Mouse (Mus musculus): ENCODE results near the gene Tbc1d7. TPM values are rescaled to one million over a fixed set of nuclear protein-coding genes. Genes with fewer than 3 reads are reported as not detected.

Gene Tbc1d7
- polyA plus RNA-seq, 1 experiment: 4.0 TPM

GRCm38 (mm10) chr13:43196000-43196399 is 24.7 kb upstream of the Tbc1d7 start:
- Histone ChIP-seq H3K4me3 (ENCODE audit: low read depth, low read length) (no peak overlapping the region), H3K27ac (ENCODE audit: insufficient read depth, low read depth, low read length) (no peak overlapping the region), H3K4me1 (ENCODE audit: control insufficient read depth, insufficient read depth, insufficient read length, low read length) (0 out of 2 replicates have a peak, but pooled peaks cover 3% of the 10 kb centered on the region), H3K27me3 (ENCODE audit: control insufficient read depth, insufficient read depth, low read length) (no peaks in the 10 kb centered on the region), H3K36me3 (ENCODE audit: control insufficient read depth, insufficient read depth, low read length) (no peaks in the 10 kb centered on the region)
- TF ChIP-seq POLR2A (IDR thresholded peaks at IDR 0.05; ENCODE audit: low read depth, low read length) (no peak), CTCF (IDR thresholded peaks at IDR 0.05; ENCODE audit: extremely low read depth, insufficient read length, insufficient replicate concordance, low read depth, low read length) (no peak)
- 23% methylated on average over 7 of the region's 7 CpGs for WGBS

DNA sequence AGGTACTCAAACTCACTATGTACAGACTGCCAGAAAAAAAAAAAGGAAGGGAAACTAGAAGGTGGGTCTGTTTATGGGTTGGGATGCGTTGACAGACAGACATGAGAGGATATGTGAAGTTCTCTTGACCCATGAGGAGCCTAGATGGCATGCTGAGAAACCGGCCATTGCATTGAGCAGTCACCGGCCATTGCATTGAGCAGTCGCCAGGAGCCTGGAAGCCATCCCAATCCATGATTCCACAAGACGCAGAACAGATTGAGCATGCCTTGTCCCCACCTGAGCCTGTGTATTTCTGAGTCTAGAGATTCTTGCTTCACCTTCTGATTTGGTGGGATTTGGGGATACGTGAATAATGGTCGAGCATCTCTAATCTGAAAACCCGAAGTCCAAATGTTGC is 22.6 kb upstream of the Tbc1d7 start:
- TF ChIP-seq POLR2A (IDR thresholded peaks at IDR 0.05; ENCODE audit: low read depth, low read length) (no peak), CTCF (IDR thresholded peaks at IDR 0.05; ENCODE audit: extremely low read depth, insufficient read length, insufficient replicate concordance, low read depth, low read length) (no peak)
- no peak overlapping the region for H3K4me3 ChIP-seq (ENCODE audit: low read depth, low read length)
- H3K36me3 ChIP-seq (ENCODE audit: control insufficient read depth, insufficient read depth, low read length): no peaks in the 10 kb centered on the region
- H3K4me1 ChIP-seq (ENCODE audit: control insufficient read depth, insufficient read depth, insufficient read length, low read length): 0 out of 2 replicates have a peak, but pooled peaks cover 3% of the 10 kb centered on the region
- WGBS: 87% methylated on average over 8 of the region's 8 CpGs
- H3K27ac ChIP-seq (ENCODE audit: insufficient read depth, low read depth, low read length): no peak overlapping the region
- H3K27me3 ChIP-seq (ENCODE audit: control insufficient read depth, insufficient read depth, low read length): no peaks in the 10 kb centered on the region

DNA sequence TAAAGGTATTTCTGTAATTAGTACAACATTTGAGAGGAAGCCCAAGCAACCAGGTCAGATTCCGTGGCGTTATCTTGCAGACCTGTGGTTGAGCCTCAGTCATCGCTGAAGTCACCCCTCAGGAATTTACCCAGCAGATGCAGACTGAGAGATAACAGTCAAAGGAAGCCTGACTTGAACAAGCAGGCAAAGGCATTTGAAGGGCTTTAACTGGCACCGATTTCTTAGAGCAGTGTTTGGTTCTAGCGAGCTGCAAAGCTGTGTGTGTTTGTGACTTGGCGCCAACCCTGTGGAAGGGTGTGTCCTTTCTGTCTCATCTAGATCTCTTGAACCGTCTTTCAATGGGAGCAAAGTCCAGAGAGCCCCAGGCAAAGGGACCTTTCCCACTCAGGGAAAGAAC is 22.0 kb upstream of the Tbc1d7 start:
- Histone ChIP-seq H3K36me3 (ENCODE audit: control insufficient read depth, insufficient read depth, low read length) (no peaks in the 10 kb centered on the region), H3K27me3 (ENCODE audit: control insufficient read depth, insufficient read depth, low read length) (no peaks in the 10 kb centered on the region), H3K27ac (ENCODE audit: insufficient read depth, low read depth, low read length) (no peak overlapping the region), H3K4me1 (ENCODE audit: control insufficient read depth, insufficient read depth, insufficient read length, low read length) (0 out of 2 replicates have a peak, but pooled peaks cover 3% of the 10 kb centered on the region), H3K4me3 (ENCODE audit: low read depth, low read length) (no peak overlapping the region)
- TF ChIP-seq CTCF (IDR thresholded peaks at IDR 0.05; ENCODE audit: extremely low read depth, insufficient read length, insufficient replicate concordance, low read depth, low read length) (no peak), POLR2A (IDR thresholded peaks at IDR 0.05; ENCODE audit: low read depth, low read length) (no peak)
- WGBS: 5% methylated on average over 7 of the region's 7 CpGs

DNA sequence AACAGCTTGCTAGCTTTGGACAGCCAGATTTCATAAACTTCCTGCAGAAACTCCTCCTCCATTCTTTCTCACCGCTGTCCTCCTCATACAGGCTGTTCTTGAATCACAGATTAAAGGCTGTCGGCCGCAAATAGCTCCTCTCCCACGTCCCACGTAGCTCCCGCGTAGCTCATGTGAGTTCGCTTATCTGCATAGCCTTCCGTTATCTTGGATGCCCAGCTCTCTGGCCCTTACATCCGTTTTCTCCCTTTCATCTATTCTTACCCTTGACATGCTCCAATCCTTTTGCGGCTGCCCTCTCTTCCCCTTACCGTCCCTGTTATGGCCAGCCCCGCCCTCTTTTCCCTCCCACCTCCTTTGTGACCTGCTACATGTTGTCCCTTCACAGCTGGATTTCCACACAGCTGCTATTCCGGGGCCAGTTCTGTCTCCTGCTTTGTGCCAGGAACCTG is 20.5 kb upstream of the Tbc1d7 start:
- TF ChIP-seq CTCF (IDR thresholded peaks at IDR 0.05; ENCODE audit: extremely low read depth, insufficient read length, insufficient replicate concordance, low read depth, low read length): no peak
- TF ChIP-seq POLR2A (IDR thresholded peaks at IDR 0.05; ENCODE audit: low read depth, low read length): no peak
- WGBS: 2% methylated on average over 14 of the region's 14 CpGs
- Histone ChIP-seq H3K36me3 (ENCODE audit: control insufficient read depth, insufficient read depth, low read length) (no peaks in the 10 kb centered on the region), H3K4me3 (ENCODE audit: low read depth, low read length) (0 out of 2 replicates have a peak overlapping the region, but pooled peaks have one; percentile 12), H3K27ac (ENCODE audit: insufficient read depth, low read depth, low read length) (no peak overlapping the region), H3K4me1 (ENCODE audit: control insufficient read depth, insufficient read depth, insufficient read length, low read length) (0 out of 2 replicates have a peak, but pooled peaks cover 3% of the 10 kb centered on the region), H3K27me3 (ENCODE audit: control insufficient read depth, insufficient read depth, low read length) (no peaks in the 10 kb centered on the region)

- H3K27me3 ChIP-seq (ENCODE audit: control insufficient read depth, insufficient read depth, low read length): no peaks in the 10 kb centered on the region
- no peak overlapping the region for H3K4me3 ChIP-seq (ENCODE audit: low read depth, low read length)
- TF ChIP-seq POLR2A (IDR thresholded peaks at IDR 0.05; ENCODE audit: low read depth, low read length): no peak
- TF ChIP-seq CTCF (IDR thresholded peaks at IDR 0.05; ENCODE audit: extremely low read depth, insufficient read length, insufficient replicate concordance, low read depth, low read length): no peak
- WGBS: 8% methylated on average over 2 of the region's 2 CpGs
- 0 out of 2 replicates have a peak, but pooled peaks cover 3% of the 10 kb centered on the region for H3K4me1 ChIP-seq (ENCODE audit: control insufficient read depth, insufficient read depth, insufficient read length, low read length)
- H3K27ac ChIP-seq (ENCODE audit: insufficient read depth, low read depth, low read length): no peak overlapping the region
- no peaks in the 10 kb centered on the region for H3K36me3 ChIP-seq (ENCODE audit: control insufficient read depth, insufficient read depth, low read length)
Measured at GRCm38 (mm10) chr13:43191290-43191689, 20.0 kb upstream of the Tbc1d7 start.

DNA sequence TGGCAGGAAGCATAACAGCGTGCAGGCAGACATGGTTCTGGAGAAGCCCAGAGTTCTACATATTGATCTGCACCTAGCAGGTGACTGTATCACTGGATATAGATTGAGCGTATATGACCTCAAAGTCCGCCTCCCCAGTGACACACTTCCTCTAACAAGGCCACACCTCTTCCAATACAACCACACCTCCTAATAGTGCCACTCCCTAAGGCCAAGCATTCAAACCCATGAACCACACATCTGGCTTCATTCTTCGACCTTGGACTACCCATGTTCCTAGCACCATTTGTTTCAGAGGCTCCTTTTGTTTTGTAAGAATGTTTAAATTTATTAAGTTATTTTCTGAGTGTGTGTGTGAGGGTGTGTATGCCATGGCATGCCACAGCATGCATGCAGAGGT is 16.4 kb upstream of the Tbc1d7 start:
- Histone ChIP-seq H3K27me3 (ENCODE audit: control insufficient read depth, insufficient read depth, low read length) (no peaks in the 10 kb centered on the region), H3K4me1 (ENCODE audit: control insufficient read depth, insufficient read depth, insufficient read length, low read length) (no peaks in the 10 kb centered on the region), H3K4me3 (ENCODE audit: low read depth, low read length) (no peak overlapping the region), H3K36me3 (ENCODE audit: control insufficient read depth, insufficient read depth, low read length) (no peaks in the 10 kb centered on the region), H3K27ac (ENCODE audit: insufficient read depth, low read depth, low read length) (no peak overlapping the region)
- 91% methylated on average over 4 of the region's 4 CpGs for WGBS
- TF ChIP-seq POLR2A (IDR thresholded peaks at IDR 0.05; ENCODE audit: low read depth, low read length): no peak
- TF ChIP-seq CTCF (IDR thresholded peaks at IDR 0.05; ENCODE audit: extremely low read depth, insufficient read length, insufficient replicate concordance, low read depth, low read length): no peak

- Histone ChIP-seq H3K4me3 (ENCODE audit: low read depth, low read length) (no peak overlapping the region), H3K4me1 (ENCODE audit: control insufficient read depth, insufficient read depth, insufficient read length, low read length) (peaks cover 2% of the 10 kb centered on the region; the same call in 1 of the 2 replicates), H3K36me3 (ENCODE audit: control insufficient read depth, insufficient read depth, low read length) (no peaks in the 10 kb centered on the region), H3K27ac (ENCODE audit: insufficient read depth, low read depth, low read length) (no peak overlapping the region), H3K27me3 (ENCODE audit: control insufficient read depth, insufficient read depth, low read length) (no peaks in the 10 kb centered on the region)
- TF ChIP-seq CTCF (IDR thresholded peaks at IDR 0.05; ENCODE audit: extremely low read depth, insufficient read length, insufficient replicate concordance, low read depth, low read length) (no peak), POLR2A (IDR thresholded peaks at IDR 0.05; ENCODE audit: low read depth, low read length) (no peak)
- WGBS: 34% methylated on average over 8 of the region's 8 CpGs
Measured at GRCm38 (mm10) chr13:43183248-43184055, 12.2 kb upstream of the Tbc1d7 start.

All from small intestine, adult 2 months (tissue).